Mouse (Mus musculus) lung, embryonic 15.5 days (tissue): ENCODE data around the gene Npas1. TPM values are rescaled to one million over a fixed set of nuclear protein-coding genes. Genes with fewer than 3 reads are reported as not detected.

Experiments used
- ATAC-seq: fragments of 200-750 bp; cut with Nextera tagmentation; 2 replicates; pipeline ENCODE4 v1.8.0; 2017; ENCODE audit warnings: moderate number of reproducible peaks, borderline replicate concordance; ENCODE audit not compliant: low FRiP score, low TSS enrichment; ENCODE audit errors: extremely low read depth
- H3K27ac ChIP-seq: fragments of 300-500 bp; sonication (generic); 2 replicates; pipeline ENCODE4 v1.5.1; 2015; ENCODE audit warnings: moderate library complexity, mild to moderate bottlenecking, inconsistent platforms
- H3K27me3 ChIP-seq: fragments of 300-500 bp; sonication (generic); 2 replicates; pipeline ENCODE4 v1.6.1; 2015; ENCODE audit warnings: inconsistent platforms
- H3K36me3 ChIP-seq: fragments of 300-500 bp; sonication (generic); 2 replicates; pipeline ENCODE4 v1.6.1; 2015; ENCODE audit warnings: inconsistent platforms
- H3K4me1 ChIP-seq: fragments of 300-500 bp; sonication (generic); 2 replicates; pipeline ENCODE4 v1.6.1; 2015; ENCODE audit warnings: inconsistent platforms
- H3K4me2 ChIP-seq: fragments of 300-500 bp; sonication (generic); 2 replicates; pipeline ENCODE4 v1.6.1; 2015; ENCODE audit warnings: inconsistent platforms, mild to moderate bottlenecking, moderate library complexity
- H3K4me3 ChIP-seq: fragments of 300-500 bp; sonication (generic); 2 replicates; pipeline ENCODE4 v1.5.1; 2015; ENCODE audit warnings: mild to moderate bottlenecking, inconsistent platforms
- H3K9ac ChIP-seq: fragments of 300-500 bp; sonication (generic); 2 replicates; pipeline ENCODE4 v1.6.1; 2015; ENCODE audit warnings: inconsistent platforms
- H3K9me3 ChIP-seq: fragments of 300-500 bp; sonication (generic); 2 replicates; pipeline ENCODE4 v1.6.1; 2016; ENCODE audit warnings: inconsistent platforms
- WGBS: fragments of 180-500 bp; shearing (Covaris S2); methylation state at CpG from one replicate; pipeline ENCODE4 v1.1.7; 2015; 5-methylcytosine and 5-hydroxymethylcytosine counted together
- polyA plus RNA-seq: library from polyadenylated mRNA; unstranded; fragments of >200 nt; fragmentation: Nextera tagmentation; extraction: Ambion mirVana; gene quantifications from 2 replicates; pipeline ENCODE4 v1.2.1, GENCODE M21; 2015

The Npas1 gene
- polyA plus RNA-seq, 1 experiment from 2014 or later: 0.21 TPM

- Histone ChIP-seq H3K4me3 (no peak overlapping the region), H3K4me2 (no peak overlapping the region), H3K9ac (no peak overlapping the region), H3K9me3 (no peaks in the 10 kb centered on the region), H3K27ac (no peak overlapping the region), H3K4me1 (peaks cover 11% of the 10 kb centered on the region; the same call in 1 of the 2 replicates), H3K27me3 (no peaks in the 10 kb centered on the region), H3K36me3 (peaks cover 9% of the 10 kb centered on the region)
- no peak for ATAC-seq
Observed at GRCm38 (mm10) chr7:16441241-16441640, 36.3 kb downstream of the Npas1 start.

GRCm38 (mm10) chr7:16435088-16435487 lies 42.4 kb downstream of the Npas1 start:
- ATAC-seq: no peak
- H3K9ac ChIP-seq: no peak overlapping the region
- 83% methylated on average over 9 of the region's 9 CpGs for WGBS
- H3K4me2 ChIP-seq: no peak overlapping the region
- H3K4me3 ChIP-seq: no peak overlapping the region
- no peaks in the 10 kb centered on the region for H3K9me3 ChIP-seq
- H3K36me3 ChIP-seq: peaks cover 69% of the 10 kb centered on the region
- no peaks in the 10 kb centered on the region for H3K27me3 ChIP-seq
- no peak overlapping the region for H3K27ac ChIP-seq
- no peaks in the 10 kb centered on the region for H3K4me1 ChIP-seq

GRCm38 (mm10) chr7:16433352-16433971 lies 44.1 kb downstream of the Npas1 start:
- H3K4me3 ChIP-seq: no peak overlapping the region
- H3K9ac ChIP-seq: no peak overlapping the region
- no peak overlapping the region for H3K4me2 ChIP-seq
- H3K4me1 ChIP-seq: no peaks in the 10 kb centered on the region
- H3K27ac ChIP-seq: no peak overlapping the region
- no peak for ATAC-seq
- peaks cover 85% of the 10 kb centered on the region for H3K36me3 ChIP-seq
- H3K9me3 ChIP-seq: no peaks in the 10 kb centered on the region
- 55% methylated on average over 3 of the region's 3 CpGs for WGBS
- H3K27me3 ChIP-seq: no peaks in the 10 kb centered on the region

GRCm38 (mm10) chr7:16426129-16426729 lies 51.3 kb downstream of the Npas1 start:
- Histone ChIP-seq H3K27me3 (no peaks in the 10 kb centered on the region), H3K4me3 (no peak overlapping the region), H3K27ac (no peak overlapping the region), H3K36me3 (peaks cover 97% of the 10 kb centered on the region), H3K9me3 (no peaks in the 10 kb centered on the region), H3K4me1 (no peaks in the 10 kb centered on the region), H3K9ac (no peak overlapping the region), H3K4me2 (no peak overlapping the region)
- WGBS: 60% methylated on average over 4 of the region's 4 CpGs
- peak; percentile 73; the same call in 1 of the 2 replicates for ATAC-seq

- no peaks in the 10 kb centered on the region for H3K9me3 ChIP-seq
- no peak for ATAC-seq
- 87% methylated on average over 10 of the region's 10 CpGs for WGBS
- H3K4me1 ChIP-seq: no peaks in the 10 kb centered on the region
- H3K36me3 ChIP-seq: peaks cover 97% of the 10 kb centered on the region
- H3K4me3 ChIP-seq: no peak overlapping the region
- H3K9ac ChIP-seq: no peak overlapping the region
- no peaks in the 10 kb centered on the region for H3K27me3 ChIP-seq
- no peak overlapping the region for H3K27ac ChIP-seq
- no peak overlapping the region for H3K4me2 ChIP-seq
Observed at GRCm38 (mm10) chr7:16425721-16426120, 51.8 kb downstream of the Npas1 start.

GRCm38 (mm10) chr7:16423731-16424130 lies 53.8 kb downstream of the Npas1 start:
- ATAC-seq: no peak
- Histone ChIP-seq H3K9me3 (no peaks in the 10 kb centered on the region), H3K4me2 (no peak overlapping the region), H3K4me1 (no peaks in the 10 kb centered on the region), H3K36me3 (peaks cover 97% of the 10 kb centered on the region), H3K4me3 (no peak overlapping the region), H3K27ac (no peak overlapping the region), H3K9ac (no peak overlapping the region), H3K27me3 (no peaks in the 10 kb centered on the region)
- WGBS: 87% methylated on average over 9 of the region's 9 CpGs

- no peak overlapping the region for H3K4me2 ChIP-seq
- H3K9ac ChIP-seq: no peak overlapping the region
- 0 out of 2 replicates have a peak, but pooled peaks cover 1% of the 10 kb centered on the region for H3K4me1 ChIP-seq
- no peak overlapping the region for H3K4me3 ChIP-seq
- no peak overlapping the region for H3K27ac ChIP-seq
- peaks cover 96% of the 10 kb centered on the region for H3K36me3 ChIP-seq
- H3K27me3 ChIP-seq: no peaks in the 10 kb centered on the region
- ATAC-seq: no peak
- 79% methylated on average over 18 of the region's 18 CpGs for WGBS
- H3K9me3 ChIP-seq: no peaks in the 10 kb centered on the region
Observed at GRCm38 (mm10) chr7:16422222-16422856, 55.2 kb downstream of the Npas1 start.

- 92% methylated on average over 8 of the region's 8 CpGs for WGBS
- Histone ChIP-seq H3K9ac (no peak overlapping the region), H3K4me3 (no peak overlapping the region), H3K36me3 (peaks cover 92% of the 10 kb centered on the region), H3K9me3 (no peaks in the 10 kb centered on the region), H3K27ac (no peak overlapping the region), H3K27me3 (no peaks in the 10 kb centered on the region), H3K4me1 (0 out of 2 replicates have a peak, but pooled peaks cover 5% of the 10 kb centered on the region), H3K4me2 (no peak overlapping the region)
- no peak for ATAC-seq
Observed at GRCm38 (mm10) chr7:16420493-16421118, 56.9 kb downstream of the Npas1 start.

- Histone ChIP-seq H3K9me3 (no peaks in the 10 kb centered on the region), H3K4me2 (no peak overlapping the region), H3K9ac (no peak overlapping the region), H3K27me3 (no peaks in the 10 kb centered on the region), H3K4me3 (no peak overlapping the region), H3K27ac (no peak overlapping the region), H3K4me1 (0 out of 2 replicates have a peak, but pooled peaks cover 5% of the 10 kb centered on the region), H3K36me3 (peaks cover 77% of the 10 kb centered on the region)
- no peak for ATAC-seq
- 83% methylated on average over 5 of the region's 5 CpGs for WGBS
Observed at GRCm38 (mm10) chr7:16418713-16419112, 58.8 kb downstream of the Npas1 start.

- Histone ChIP-seq H3K4me3 (no peak overlapping the region), H3K27ac (no peak overlapping the region), H3K4me1 (peaks cover 18% of the 10 kb centered on the region), H3K36me3 (peaks cover 64% of the 10 kb centered on the region), H3K9me3 (no peaks in the 10 kb centered on the region), H3K9ac (no peak overlapping the region), H3K27me3 (no peaks in the 10 kb centered on the region), H3K4me2 (no peak overlapping the region)
- 74% methylated on average over 10 of the region's 10 CpGs for WGBS
- ATAC-seq: no peak
Observed at GRCm38 (mm10) chr7:16417141-16417771, 60.3 kb downstream of the Npas1 start.

GRCm38 (mm10) chr7:16415426-16415825 lies 62.1 kb downstream of the Npas1 start:
- Histone ChIP-seq H3K9ac (no peak overlapping the region), H3K4me2 (no peak overlapping the region), H3K4me3 (no peak overlapping the region), H3K27ac (peak overlapping the region; percentile 37; the same call in 1 of the 2 replicates), H3K36me3 (peaks cover 52% of the 10 kb centered on the region), H3K27me3 (no peaks in the 10 kb centered on the region), H3K9me3 (no peaks in the 10 kb centered on the region), H3K4me1 (peaks cover 30% of the 10 kb centered on the region)
- 64% methylated on average over 3 of the region's 3 CpGs for WGBS
- no peak for ATAC-seq
